Mouse (Mus musculus): ENCODE data around the gene Gfer. TPM values are rescaled to one million over a fixed set of nuclear protein-coding genes. Genes with fewer than 3 reads are reported as not detected.

The Gfer gene
- polyA plus RNA-seq, 1 experiment, result 21.5 TPM

- Histone ChIP-seq H3K4me3 (ENCODE audit: insufficient read depth, low read length) (no peak overlapping the region), H3K4me1 (ENCODE audit: control insufficient read depth, insufficient read depth, low read length) (peaks cover 2% of the 10 kb centered on the region; the same call in 1 of the 2 replicates), H3K27ac (ENCODE audit: insufficient read depth, low read length) (peak overlapping the region; percentile 86)
- TF ChIP-seq CTCF (IDR thresholded peaks at IDR 0.05; ENCODE audit: extremely low read depth, insufficient read depth, low read length), result no peak
- TF ChIP-seq POLR2A (IDR thresholded peaks at IDR 0.05; ENCODE audit: extremely low read depth, insufficient read depth, low read length), result no peak
These were observed 50.9 kb downstream of the Gfer start for GRCm38 (mm10) chr17:24644875-24645721.

- Histone ChIP-seq H3K4me3 (ENCODE audit: insufficient read depth, low read length) (no peak overlapping the region), H3K27ac (ENCODE audit: insufficient read depth, low read length) (peak overlapping the region; percentile 86), H3K4me1 (ENCODE audit: control insufficient read depth, insufficient read depth, low read length) (no peaks in the 10 kb centered on the region)
- no peak for TF ChIP-seq POLR2A (IDR thresholded peaks at IDR 0.05; ENCODE audit: extremely low read depth, insufficient read depth, low read length)
- no peak for TF ChIP-seq CTCF (IDR thresholded peaks at IDR 0.05; ENCODE audit: extremely low read depth, insufficient read depth, low read length)
These were observed 51.8 kb downstream of the Gfer start for GRCm38 (mm10) chr17:24644030-24644715.

Other genes with a start within 250 kb of the Gfer start
- 77.3 and 79.2 TPM in 2 replicates for gene E4f1, start 225.8 kb downstream of the Gfer start, polyA plus RNA-seq (2012; rRNA removed)
- 97.1 and 99.3 TPM in 2 replicates for gene Pgp, start 225.8 kb downstream of the Gfer start, polyA plus RNA-seq (2012; rRNA removed)
- gene Bricd5, start 222.3 kb downstream of the Gfer start, polyA plus RNA-seq (2012; rRNA removed), result 1.1 and 1.4 TPM in 2 replicates
- gene Mlst8, start 217.1 kb downstream of the Gfer start, polyA plus RNA-seq (2012; rRNA removed), result 37.0 and 39.1 TPM in 2 replicates
- gene Caskin1, start 207.6 kb downstream of the Gfer start, polyA plus RNA-seq (2012; rRNA removed), result 106 and 109 TPM in 2 replicates
- gene Traf7, start 168.2 kb downstream of the Gfer start, polyA plus RNA-seq (2012; rRNA removed), result 176 and 187 TPM in 2 replicates
- 97.3 and 102 TPM in 2 replicates for gene Rab26, start 161.9 kb downstream of the Gfer start, polyA plus RNA-seq (2012; rRNA removed)
- 82.0 and 91.8 TPM in 2 replicates for gene Pkd1, start 146.3 kb downstream of the Gfer start, polyA plus RNA-seq (2012; rRNA removed)
- gene Tsc2, start 63.5 kb downstream of the Gfer start, polyA plus RNA-seq (2012; rRNA removed), result 163 and 192 TPM in 2 replicates
- gene Nthl1, start 63.5 kb downstream of the Gfer start, polyA plus RNA-seq (2012; rRNA removed), result 9.7 and 10.8 TPM in 2 replicates
- gene Slc9a3r2, start 45.8 kb downstream of the Gfer start, polyA plus RNA-seq (2012; rRNA removed), result 68.2 and 69.0 TPM in 2 replicates
- 0.34 and 0.50 TPM in 2 replicates for gene Npw, start 37.7 kb downstream of the Gfer start, polyA plus RNA-seq (2012; rRNA removed)
- 53.5 and 53.6 TPM in 2 replicates for gene Zfp598, start 26.5 kb downstream of the Gfer start, polyA plus RNA-seq (2012; rRNA removed)
- 177 and 184 TPM in 2 replicates for gene Syngr3, start 6.2 kb downstream of the Gfer start, polyA plus RNA-seq (2012; rRNA removed)
- 5.2 and 6.4 TPM in 2 replicates for gene Noxo1, start 78 bp upstream of the Gfer start, polyA plus RNA-seq (2012; rRNA removed)
- 53.0 and 53.7 TPM in 2 replicates for gene Tbl3, start 11.5 kb upstream of the Gfer start, polyA plus RNA-seq (2012; rRNA removed)
- gene Rnf151, start 21.9 kb upstream of the Gfer start, polyA plus RNA-seq (2012; rRNA removed), result 0.32 and 0.33 TPM in 2 replicates
- gene Rps2, start 22.0 kb upstream of the Gfer start, polyA plus RNA-seq (2012; rRNA removed), result 980 and 1,011 TPM in 2 replicates
- 428 and 431 TPM in 2 replicates for gene Ndufb10, start 28.3 kb upstream of the Gfer start, polyA plus RNA-seq (2012; rRNA removed)
- 0.48 and 0.57 TPM in 2 replicates for gene Rpl3l, start 31.7 kb upstream of the Gfer start, polyA plus RNA-seq (2012; rRNA removed)
- gene Msrb1, start 40.5 kb upstream of the Gfer start, polyA plus RNA-seq (2012; rRNA removed), result 47.3 and 53.0 TPM in 2 replicates
- gene Hs3st6, start 56.8 kb upstream of the Gfer start, polyA plus RNA-seq (2012; rRNA removed), result 0.29 and 0.44 TPM in 2 replicates
- not detected in 2 replicates for gene Meiob, start 108.1 kb upstream of the Gfer start, polyA plus RNA-seq (2012; rRNA removed)
- gene Hagh, start 144.0 kb upstream of the Gfer start, polyA plus RNA-seq (2012; rRNA removed), result 138 and 151 TPM in 2 replicates
- gene Fahd1, start 154.2 kb upstream of the Gfer start, polyA plus RNA-seq (2012; rRNA removed), result 21.8 and 25.1 TPM in 2 replicates
- not detected in 2 replicates for gene Igfals, start 169.8 kb upstream of the Gfer start, polyA plus RNA-seq (2012; rRNA removed)
- 24.6 and 27.3 TPM in 2 replicates for gene Nubp2, start 190.2 kb upstream of the Gfer start, polyA plus RNA-seq (2012; rRNA removed)
- gene Spsb3, start 190.5 kb upstream of the Gfer start, polyA plus RNA-seq (2012; rRNA removed), result 91.9 and 92.7 TPM in 2 replicates
- 62.4 and 65.0 TPM in 2 replicates for gene Eme2, start 198.9 kb upstream of the Gfer start, polyA plus RNA-seq (2012; rRNA removed)
- 115 and 117 TPM in 2 replicates for gene Mrps34, start 199.0 kb upstream of the Gfer start, polyA plus RNA-seq (2012; rRNA removed)
- 94.5 and 94.7 TPM in 2 replicates for gene Nme3, start 200.3 kb upstream of the Gfer start, polyA plus RNA-seq (2012; rRNA removed)
- 328 and 355 TPM in 2 replicates for gene Mapk8ip3, start 240.8 kb upstream of the Gfer start, polyA plus RNA-seq (2012; rRNA removed)

Data from cortical plate, adult 2 months (tissue).